Mouse (Mus musculus) heart, embryonic 15.5 days (tissue): ENCODE data around the gene Pcsk6. TPM values are rescaled to one million over a fixed set of nuclear protein-coding genes. Genes with fewer than 3 reads are reported as not detected.

ENCODE experiments used
- ATAC-seq: fragments of 200-750 bp; cut with Nextera tagmentation; replicated peaks from 2 replicates; pipeline ENCODE4 v1.8.0; 2017; ENCODE audit warnings: low read depth, moderate TSS enrichment; ENCODE audit not compliant: insufficient number of reproducible peaks, insufficient read depth, low FRiP score
- H3K27ac ChIP-seq: fragments of 300-500 bp; sonication (generic); 2 replicates; pipeline ENCODE4 v1.5.1; 2015; ENCODE audit warnings: mild to moderate bottlenecking, inconsistent platforms
- H3K27me3 ChIP-seq: fragments of 300-500 bp; sonication (generic); 2 replicates; pipeline ENCODE4 v1.6.1; 2015; ENCODE audit warnings: inconsistent platforms
- H3K36me3 ChIP-seq: fragments of 300-500 bp; sonication (generic); 2 replicates; pipeline ENCODE4 v1.6.1; 2015; ENCODE audit warnings: mild to moderate bottlenecking, inconsistent platforms
- H3K4me1 ChIP-seq: fragments of 300-500 bp; sonication (generic); replicated peaks from 2 replicates; pipeline ENCODE4 v1.6.1; 2015; ENCODE audit warnings: inconsistent platforms
- H3K4me2 ChIP-seq: fragments of 300-500 bp; sonication (generic); 2 replicates; pipeline ENCODE4 v1.6.1; 2015; ENCODE audit warnings: inconsistent platforms, mild to moderate bottlenecking, moderate library complexity
- H3K4me3 ChIP-seq: fragments of 300-500 bp; sonication (generic); 2 replicates; pipeline ENCODE4 v1.5.1; 2015; ENCODE audit warnings: mild to moderate bottlenecking, inconsistent platforms
- H3K9ac ChIP-seq: fragments of 300-500 bp; sonication (generic); 2 replicates; pipeline ENCODE4 v1.6.1; 2015; ENCODE audit warnings: mild to moderate bottlenecking, inconsistent platforms
- H3K9me3 ChIP-seq: fragments of 300-500 bp; sonication (generic); replicated peaks from 2 replicates; pipeline ENCODE4 v1.6.1; 2016; ENCODE audit warnings: inconsistent platforms
- WGBS: fragments of 180-500 bp; shearing (Covaris S2); methylation state at CpG from one replicate; pipeline ENCODE4 v1.1.7; 2015; ENCODE audit warnings: mixed read lengths; 5-methylcytosine and 5-hydroxymethylcytosine counted together
- polyA plus RNA-seq: library from polyadenylated mRNA; unstranded; fragments of >200 nt; fragmentation: Nextera tagmentation; extraction: Ambion mirVana; gene quantifications from 2 replicates; pipeline ENCODE4 v1.2.1, GENCODE M21; 2015

Pcsk6 gene
- polyA plus RNA-seq, 1 experiment from 2014 or later = 1.8 TPM

GRCm38 (mm10) chr7:66060066-66060956, 198.8 kb downstream of the Pcsk6 start:
- under 1% methylated on average over 64 of the region's 64 CpGs for WGBS
- H3K4me1 ChIP-seq = peaks cover 12% of the 10 kb centered on the region
- peaks cover 19% of the 10 kb centered on the region for H3K36me3 ChIP-seq
- peak overlapping the region; percentile 94 for H3K4me3 ChIP-seq
- H3K27ac ChIP-seq = peak overlapping the region; percentile 74
- H3K9ac ChIP-seq = peak overlapping the region; percentile 90
- ATAC-seq = peak; percentile 91
- no peaks in the 10 kb centered on the region for H3K27me3 ChIP-seq
- no peaks in the 10 kb centered on the region for H3K9me3 ChIP-seq
- peak overlapping the region; percentile 78 for H3K4me2 ChIP-seq

GRCm38 (mm10) chr7:66061057-66061456, 199.5 kb downstream of the Pcsk6 start:
- Histone ChIP-seq H3K4me2 (peak overlapping the region; percentile 78), H3K9me3 (no peaks in the 10 kb centered on the region), H3K27me3 (no peaks in the 10 kb centered on the region), H3K9ac (peak overlapping the region; percentile 90), H3K36me3 (peaks cover 24% of the 10 kb centered on the region), H3K27ac (no peak overlapping the region), H3K4me1 (peaks cover 12% of the 10 kb centered on the region), H3K4me3 (peak overlapping the region; percentile 94)
- no peak for ATAC-seq
- 2% methylated on average over 14 of the region's 14 CpGs for WGBS

- peaks cover 46% of the 10 kb centered on the region for H3K36me3 ChIP-seq
- 73% methylated on average over 2 of the region's 2 CpGs for WGBS
- no peak overlapping the region for H3K4me3 ChIP-seq
- H3K27me3 ChIP-seq = no peaks in the 10 kb centered on the region
- ATAC-seq = no peak
- no peak overlapping the region for H3K9ac ChIP-seq
- H3K4me2 ChIP-seq = no peak overlapping the region
- H3K4me1 ChIP-seq = peaks cover 13% of the 10 kb centered on the region
- H3K9me3 ChIP-seq = no peaks in the 10 kb centered on the region
- no peak overlapping the region for H3K27ac ChIP-seq
These were observed 214.9 kb downstream of the Pcsk6 start for GRCm38 (mm10) chr7:66076411-66076810.

- Histone ChIP-seq H3K27ac (peak within 1 kb of the TSS; percentile 79), H3K9me3 (no peaks in the 10 kb centered on the region), H3K36me3 (peaks cover 38% of the 10 kb centered on the region), H3K27me3 (no peaks in the 10 kb centered on the region), H3K4me3 (peak within 1 kb of the TSS; percentile 71), H3K4me1 (peaks cover 17% of the 10 kb centered on the region), H3K4me2 (peak within 1 kb of the TSS; percentile 75), H3K9ac (peak within 1 kb of the TSS; percentile 68)
- under 1% methylated on average over 64 of the region's 65 CpGs for WGBS
- ATAC-seq = peak; percentile 100
These were observed 218.1 kb downstream of the Pcsk6 start, which contains the start of gene Selenos for GRCm38 (mm10) chr7:66079364-66080230. Gene Selenos, plus strand, starts transcription at chr7:66079649.

GRCm38 (mm10) chr7:66080231-66080613, 218.7 kb downstream of the Pcsk6 start:
- no peaks in the 10 kb centered on the region for H3K27me3 ChIP-seq
- peak overlapping the region; percentile 75 for H3K4me2 ChIP-seq
- H3K9me3 ChIP-seq = no peaks in the 10 kb centered on the region
- 36% methylated on average over 5 of the region's 5 CpGs for WGBS
- peaks cover 18% of the 10 kb centered on the region for H3K4me1 ChIP-seq
- H3K27ac ChIP-seq = peak overlapping the region; percentile 79; the same call in 1 of the 2 replicates
- peak overlapping the region; percentile 71 for H3K4me3 ChIP-seq
- H3K36me3 ChIP-seq = peaks cover 36% of the 10 kb centered on the region
- peak overlapping the region; percentile 68 for H3K9ac ChIP-seq
- ATAC-seq = no peak

GRCm38 (mm10) chr7:66083757-66084156, 222.2 kb downstream of the Pcsk6 start:
- H3K27ac ChIP-seq = no peak overlapping the region
- H3K9me3 ChIP-seq = no peaks in the 10 kb centered on the region
- no peak overlapping the region for H3K9ac ChIP-seq
- ATAC-seq = no peak
- H3K36me3 ChIP-seq = peaks cover 59% of the 10 kb centered on the region
- H3K4me2 ChIP-seq = no peak overlapping the region
- H3K4me1 ChIP-seq = peaks cover 17% of the 10 kb centered on the region
- 89% methylated on average over 6 of the region's 6 CpGs for WGBS
- H3K4me3 ChIP-seq = no peak overlapping the region
- H3K27me3 ChIP-seq = no peaks in the 10 kb centered on the region

GRCm38 (mm10) chr7:66084546-66084945, 223.0 kb downstream of the Pcsk6 start:
- H3K27me3 ChIP-seq = no peaks in the 10 kb centered on the region
- peaks cover 67% of the 10 kb centered on the region for H3K36me3 ChIP-seq
- H3K9me3 ChIP-seq = no peaks in the 10 kb centered on the region
- H3K4me2 ChIP-seq = no peak overlapping the region
- no peak for ATAC-seq
- no peak overlapping the region for H3K27ac ChIP-seq
- H3K4me1 ChIP-seq = peaks cover 14% of the 10 kb centered on the region
- WGBS = 72% methylated on average over 7 of the region's 7 CpGs
- no peak overlapping the region for H3K4me3 ChIP-seq
- H3K9ac ChIP-seq = no peak overlapping the region

GRCm38 (mm10) chr7:66087652-66088051, 226.1 kb downstream of the Pcsk6 start:
- Histone ChIP-seq H3K27ac (no peak overlapping the region), H3K4me3 (no peak overlapping the region), H3K4me2 (no peak overlapping the region), H3K9me3 (no peaks in the 10 kb centered on the region), H3K36me3 (peaks cover 77% of the 10 kb centered on the region), H3K27me3 (no peaks in the 10 kb centered on the region), H3K4me1 (0 out of 2 replicates have a peak, but pooled peaks cover 3% of the 10 kb centered on the region), H3K9ac (no peak overlapping the region)
- WGBS = 86% methylated on average over 4 of the region's 4 CpGs
- no peak for ATAC-seq

- H3K27ac ChIP-seq = no peak overlapping the region
- H3K27me3 ChIP-seq = no peaks in the 10 kb centered on the region
- WGBS = 84% methylated on average over 2 of the region's 2 CpGs
- no peak for ATAC-seq
- H3K4me2 ChIP-seq = no peak overlapping the region
- H3K9me3 ChIP-seq = no peaks in the 10 kb centered on the region
- peaks cover 73% of the 10 kb centered on the region for H3K36me3 ChIP-seq
- H3K9ac ChIP-seq = no peak overlapping the region
- H3K4me1 ChIP-seq = 0 out of 2 replicates have a peak, but pooled peaks cover 3% of the 10 kb centered on the region
- no peak overlapping the region for H3K4me3 ChIP-seq
These were observed 226.5 kb downstream of the Pcsk6 start for GRCm38 (mm10) chr7:66088077-66088476.

GRCm38 (mm10) chr7:66090676-66091190, 229.2 kb downstream of the Pcsk6 start:
- Histone ChIP-seq H3K4me1 (no peaks in the 10 kb centered on the region), H3K4me3 (no peak overlapping the region), H3K27me3 (no peaks in the 10 kb centered on the region), H3K4me2 (no peak overlapping the region), H3K9ac (no peak overlapping the region), H3K9me3 (no peaks in the 10 kb centered on the region), H3K27ac (no peak overlapping the region), H3K36me3 (peaks cover 52% of the 10 kb centered on the region)
- 85% methylated on average over 11 of the region's 11 CpGs for WGBS
- ATAC-seq = no peak

- Histone ChIP-seq H3K9ac (no peak overlapping the region), H3K4me3 (no peak overlapping the region), H3K4me1 (no peaks in the 10 kb centered on the region), H3K4me2 (no peak overlapping the region), H3K36me3 (peaks cover 45% of the 10 kb centered on the region), H3K9me3 (no peaks in the 10 kb centered on the region), H3K27ac (no peak overlapping the region), H3K27me3 (no peaks in the 10 kb centered on the region)
- no peak for ATAC-seq
- WGBS = 84% methylated on average over 7 of the region's 7 CpGs
These were observed 230.0 kb downstream of the Pcsk6 start for GRCm38 (mm10) chr7:66091553-66091952.
